ENCODE assay signal across 23 mouse cellular contexts in genomic region chr7:61876220-61876619, GRCm38 (mm10).
DNase-seq lines count a peak whose midpoint lies in the region; ATAC-seq and TF ChIP-seq lines count a peak whose summit lies in the region.
"Had no signal": no experiment of that assay in that cellular context is flagged by ENCODE, and none has a peak within 500 bp of the region (broad histone marks: within the 10 kb centered on the region; RNA-seq: fewer than 3 reads in every experiment).

No protein-coding gene starts in this region.

- H3K9ac ChIP-seq in embryonic facial prominence, embryonic 14.5 days (ENCODE audit: low read depth, low read length), result no peak overlapping the region
- H3K9ac ChIP-seq in midbrain, embryonic 16.5 days (ENCODE audit: low read depth, low read length), result no peak overlapping the region
- no peak overlapping the region for H3K9ac ChIP-seq in midbrain, embryonic 13.5 days (replicated peaks)
- H3K9ac ChIP-seq: embryonic facial prominence, embryonic 13.5 days; forebrain, embryonic 15.5 days had no signal

- in situ Hi-C loops in Patski (cut with MboI; ENCODE audit: low pct_unique_long_range_greater_than_20kb), result no loop called here

- no peak overlapping the region for H3K4me2 ChIP-seq in embryonic facial prominence, embryonic 14.5 days (ENCODE audit: low read depth, low read length)
- no peak overlapping the region for H3K4me2 ChIP-seq in midbrain, embryonic 16.5 days (ENCODE audit: low read length)
- no peak overlapping the region for H3K4me2 ChIP-seq in midbrain, embryonic 13.5 days (replicated peaks)
- H3K4me2 ChIP-seq: embryonic facial prominence, embryonic 13.5 days; forebrain, embryonic 15.5 days had no signal

- POLR2A ChIA-PET in Patski (lab: Charles Lee), result no interaction called here

- H3K4me1 ChIP-seq in embryonic facial prominence, embryonic 14.5 days (ENCODE audit: control insufficient read depth, insufficient read depth, low read length), result no peaks in the 10 kb centered on the region
- no peaks in the 10 kb centered on the region for H3K4me1 ChIP-seq in embryonic facial prominence, embryonic 10.5 days
- peaks cover 6% of the 10 kb centered on the region; the same call in 1 of the 2 replicates for H3K4me1 ChIP-seq in midbrain, embryonic 16.5 days (ENCODE audit: control insufficient read depth, insufficient read depth, low read length)
- H3K4me1 ChIP-seq in midbrain, embryonic 13.5 days (replicated peaks), result 0 out of 2 replicates have a peak, but pooled peaks cover 6% of the 10 kb centered on the region
- H3K4me1 ChIP-seq: embryonic facial prominence, embryonic 13.5 days; heart, embryonic 10.5 days had no signal

- CTCF ChIA-PET in Patski (lab: Charles Lee), result no interaction called here

- no peak for ATAC-seq in embryonic facial prominence, embryonic 14.5 days (ENCODE audit: low read depth)
- no peak for ATAC-seq in midbrain, embryonic 16.5 days
- no peak for ATAC-seq in midbrain, embryonic 13.5 days
- ATAC-seq in Patski, result peak; percentile 77
- ATAC-seq: forebrain, embryonic 15.5 days; intestine, embryonic 16.5 days had no signal

- 70% methylated on average over 3 of the region's 3 CpGs for WGBS in embryonic facial prominence, embryonic 14.5 days
- WGBS in embryonic facial prominence, embryonic 10.5 days, result 77% methylated on average over 3 of the region's 3 CpGs
- WGBS in midbrain, embryonic 16.5 days, result 51% methylated on average over 3 of the region's 3 CpGs
- WGBS in midbrain, embryonic 13.5 days, result 68% methylated on average over 3 of the region's 3 CpGs

- H3K4me3 ChIP-seq in embryonic facial prominence, embryonic 14.5 days (ENCODE audit: low read depth, low read length), result no peak overlapping the region
- no peak overlapping the region for H3K4me3 ChIP-seq in embryonic facial prominence, embryonic 10.5 days
- H3K4me3 ChIP-seq in midbrain, embryonic 16.5 days (ENCODE audit: low read depth, low read length), result no peak overlapping the region
- no peak overlapping the region for H3K4me3 ChIP-seq in midbrain, embryonic 13.5 days (replicated peaks)
- H3K4me3 ChIP-seq: embryonic facial prominence, embryonic 13.5 days; erythroblast, embryonic 14.5 days; forebrain, embryonic 10.5 days; forebrain, embryonic 15.5 days; heart, embryonic 10.5 days had no signal

- H3K36me3 ChIP-seq in embryonic facial prominence, embryonic 14.5 days (ENCODE audit: control insufficient read depth, insufficient read depth, low read length), result no peaks in the 10 kb centered on the region
- H3K36me3 ChIP-seq in embryonic facial prominence, embryonic 10.5 days (replicated peaks), result no peaks in the 10 kb centered on the region
- H3K36me3 ChIP-seq in midbrain, embryonic 16.5 days (ENCODE audit: control insufficient read depth, insufficient read depth, low read length), result no peaks in the 10 kb centered on the region
- H3K36me3 ChIP-seq in midbrain, embryonic 13.5 days, result no peaks in the 10 kb centered on the region
- H3K36me3 ChIP-seq: embryonic facial prominence, embryonic 13.5 days; forebrain, embryonic 10.5 days; heart, embryonic 10.5 days had no signal

- H3K9me3 ChIP-seq in embryonic facial prominence, embryonic 14.5 days (ENCODE audit: control insufficient read depth, low read length), result no peaks in the 10 kb centered on the region
- 0 out of 2 replicates have a peak, but pooled peaks cover 10% of the 10 kb centered on the region for H3K9me3 ChIP-seq in embryonic facial prominence, embryonic 10.5 days
- no peaks in the 10 kb centered on the region for H3K9me3 ChIP-seq in midbrain, embryonic 16.5 days (replicated peaks; ENCODE audit: control insufficient read depth, low read length, poor library complexity, severe bottlenecking)
- H3K9me3 ChIP-seq in midbrain, embryonic 13.5 days, result peaks cover under 1% of the 10 kb centered on the region; the same call in 1 of the 2 replicates
- H3K9me3 ChIP-seq: forebrain, embryonic 15.5 days; heart, embryonic 10.5 days had no signal

- H3K27ac ChIP-seq in embryonic facial prominence, embryonic 14.5 days (replicated peaks; ENCODE audit: low read depth, low read length), result no peak overlapping the region
- H3K27ac ChIP-seq in embryonic facial prominence, embryonic 10.5 days (replicated peaks), result no peak overlapping the region
- peak overlapping the region; percentile 2; the same call in 1 of the 2 replicates for H3K27ac ChIP-seq in midbrain, embryonic 16.5 days (ENCODE audit: low read length)
- H3K27ac ChIP-seq in midbrain, embryonic 13.5 days, result no peak overlapping the region
- H3K27ac ChIP-seq: embryonic facial prominence, embryonic 13.5 days; forebrain, embryonic 10.5 days; forebrain, embryonic 15.5 days; heart, embryonic 10.5 days had no signal

- no peaks in the 10 kb centered on the region for H3K27me3 ChIP-seq in embryonic facial prominence, embryonic 14.5 days (replicated peaks; ENCODE audit: control insufficient read depth, insufficient read depth, low read length)
- H3K27me3 ChIP-seq in embryonic facial prominence, embryonic 10.5 days (replicated peaks; ENCODE audit: low read depth, poor library complexity, severe bottlenecking), result no peaks in the 10 kb centered on the region
- H3K27me3 ChIP-seq in midbrain, embryonic 16.5 days (ENCODE audit: control insufficient read depth, insufficient read depth, low read depth, low read length), result no peaks in the 10 kb centered on the region
- no peaks in the 10 kb centered on the region for H3K27me3 ChIP-seq in midbrain, embryonic 13.5 days
- H3K27me3 ChIP-seq in Patski, result no peaks in the 10 kb centered on the region
- H3K27me3 ChIP-seq: CH12.LX; embryonic facial prominence, embryonic 13.5 days; forebrain, embryonic 15.5 days had no signal

- TF ChIP-seq CTCF in Patski (IDR thresholded peaks at IDR 0.05), result no peak

- DNase-seq in embryonic facial prominence, embryonic 14.5 days (ENCODE audit: low spot score), result peak; percentile 1
- DNase-seq in embryonic facial prominence, embryonic 10.5 days (ENCODE audit: low spot score), result no peak
- DNase-seq in Patski (ENCODE audit: low read depth, low spot score), result peak; percentile 22
- DNase-seq in retina, embryonic 14.5 days (ENCODE audit: low spot score), result peak; percentile 1
- no peak for DNase-seq in right cerebral cortex, adult 2 months (ENCODE audit: low spot score in 2 of 2)
- DNase-seq in neural tube, embryonic 10.5 days (ENCODE audit: extremely low spot score, low spot score), result no peak
- DNase-seq: adrenal gland, postnatal 14 days; cerebellum, adult 8-10 months; cerebellum, postnatal 14 days; gastrocnemius, postnatal 36 days; heart, adult 18-20 months; heart, postnatal 10 days; heart, postnatal 4 days; kidney, adult 2 months had no signal

Comparison
In these comparisons a context has a peak if more than half of its experiments do, and no peak if none do; other contexts are left out.
1. DNase-seq: peak in embryonic facial prominence, embryonic 14.5 days (single experiment), Patski (single experiment) and retina, embryonic 14.5 days (single experiment); none in embryonic facial prominence, embryonic 10.5 days (single experiment), right cerebral cortex, adult 2 months (0 of 2) and neural tube, embryonic 10.5 days (single experiment).